Mouse (Mus musculus) monocyte, adult 5-6 weeks (primary cell): ENCODE measurements around the gene Dkkl1. TPM values are rescaled to one million over a fixed set of nuclear protein-coding genes. Genes with fewer than 3 reads are reported as not detected.

ENCODE experiments used
- ATAC-seq: fragments of 153-309, 156-312 bp; replicated peaks from 2 replicates; pipeline ENCODE4 v1.8.0; 2017; ENCODE audit warnings: mild to moderate bottlenecking; ENCODE audit not compliant: low TSS enrichment, insufficient number of reproducible peaks, severe bottlenecking, poor library complexity, low FRiP score
- total RNA-seq: library from RNA; stranded (forward); fragments of 200-1000, 200-491, 200-594 nt; gene quantifications from 3 replicates; pipeline ENCODE4 v1.2.3, GENCODE M21; 2017

Dkkl1 gene
- total RNA-seq, 1 experiment from 2014 or later = 6.1 TPM

DNA sequence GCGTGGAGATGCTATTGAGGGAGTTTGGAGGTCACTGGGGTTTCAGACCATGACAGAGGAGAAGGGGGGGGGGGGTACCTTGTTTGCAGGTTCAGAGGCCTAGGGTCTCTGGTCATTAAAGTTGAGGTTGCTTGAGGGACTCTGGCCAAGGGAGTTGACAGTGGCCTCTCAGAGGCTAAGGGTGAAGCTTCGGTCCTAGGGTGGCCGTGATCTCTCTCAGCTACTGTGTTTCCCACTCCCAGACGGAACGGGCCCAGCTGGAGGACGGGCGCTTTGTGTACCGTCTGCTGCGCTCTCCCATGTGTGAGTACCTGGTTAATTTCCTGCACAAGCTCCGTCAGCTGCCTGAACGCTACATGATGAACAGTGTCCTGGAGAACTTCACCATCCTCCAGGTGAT, 20.0 kb upstream of the Dkkl1 start:
- no peak for ATAC-seq

DNA sequence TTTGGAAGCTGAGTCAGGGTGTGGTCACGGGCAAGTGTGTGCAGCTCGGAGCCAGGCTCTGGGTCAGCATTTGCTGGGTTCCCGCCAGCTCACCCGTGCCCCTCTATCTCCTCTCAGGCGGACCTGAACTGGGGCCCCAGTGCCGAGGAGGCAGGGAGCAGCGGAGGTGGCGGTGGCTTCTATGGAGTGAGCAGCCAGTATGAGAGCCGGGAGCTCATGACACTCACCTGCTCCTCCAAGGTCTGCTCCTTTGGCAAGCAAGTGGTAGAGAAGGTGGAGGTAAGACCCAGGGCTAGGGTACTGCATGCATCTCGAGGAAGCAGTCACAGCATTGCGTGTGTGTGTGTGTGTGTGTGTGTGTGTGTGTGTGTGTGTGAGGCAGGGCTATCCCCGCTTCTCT, 19.2 kb upstream of the Dkkl1 start:
- no peak for ATAC-seq

DNA sequence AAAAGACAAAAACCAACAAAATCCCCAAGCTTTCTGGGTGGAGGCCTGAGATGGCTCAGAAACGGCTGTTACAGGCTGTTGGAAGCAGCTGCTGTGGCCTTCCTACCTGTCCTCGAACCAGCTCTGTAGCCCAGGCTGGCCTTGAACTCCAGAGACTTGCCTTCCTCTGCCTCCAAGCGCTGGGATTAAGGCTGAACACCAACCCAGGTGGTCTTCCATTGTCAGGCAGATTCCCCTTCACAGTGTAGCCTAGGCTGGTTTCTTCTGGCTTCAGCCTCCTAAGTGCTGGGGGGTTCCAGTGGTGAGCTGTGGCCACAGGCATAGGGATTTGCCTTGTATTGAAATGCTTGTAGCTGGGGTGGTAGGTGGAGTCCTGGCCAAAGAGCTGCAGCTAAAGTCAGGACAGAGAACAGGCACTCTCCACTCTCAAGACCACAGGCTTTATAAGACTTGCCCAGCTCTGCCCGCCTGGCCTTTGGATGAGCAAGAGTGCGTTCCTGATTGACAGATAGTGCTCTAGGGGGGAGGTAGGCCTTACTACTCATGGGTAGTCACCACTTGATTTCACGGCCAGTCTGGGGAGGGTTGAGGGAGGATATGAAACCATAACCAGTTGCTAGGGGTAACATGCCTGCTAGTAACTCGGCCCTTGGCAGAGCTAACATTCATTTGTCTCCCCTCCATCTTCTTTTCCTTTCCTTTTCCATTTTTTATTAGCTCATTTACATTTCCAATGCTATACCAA, 17.7 kb upstream of the Dkkl1 start:
- no peak; the same call in 1 of the 2 replicates for ATAC-seq

DNA sequence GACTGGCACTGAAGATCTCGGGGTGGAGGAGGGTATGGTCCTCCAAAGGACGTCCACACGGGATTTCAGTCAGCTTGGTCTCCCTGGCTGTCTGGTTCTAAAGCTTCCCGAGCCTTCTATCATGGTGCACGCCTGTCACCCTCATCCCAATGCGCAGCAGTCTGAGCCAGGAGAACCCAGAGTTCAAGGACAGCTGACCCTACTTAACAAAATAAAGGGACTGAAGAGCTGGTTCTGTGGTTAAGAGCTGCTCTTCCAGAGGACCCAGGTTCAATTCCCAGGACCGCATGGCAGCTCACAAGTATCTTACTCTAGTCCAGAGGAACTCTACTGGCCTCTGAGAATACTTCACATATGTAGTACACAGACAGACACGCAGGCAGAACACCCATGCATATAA, 17.1 kb upstream of the Dkkl1 start:
- no peak for ATAC-seq

DNA sequence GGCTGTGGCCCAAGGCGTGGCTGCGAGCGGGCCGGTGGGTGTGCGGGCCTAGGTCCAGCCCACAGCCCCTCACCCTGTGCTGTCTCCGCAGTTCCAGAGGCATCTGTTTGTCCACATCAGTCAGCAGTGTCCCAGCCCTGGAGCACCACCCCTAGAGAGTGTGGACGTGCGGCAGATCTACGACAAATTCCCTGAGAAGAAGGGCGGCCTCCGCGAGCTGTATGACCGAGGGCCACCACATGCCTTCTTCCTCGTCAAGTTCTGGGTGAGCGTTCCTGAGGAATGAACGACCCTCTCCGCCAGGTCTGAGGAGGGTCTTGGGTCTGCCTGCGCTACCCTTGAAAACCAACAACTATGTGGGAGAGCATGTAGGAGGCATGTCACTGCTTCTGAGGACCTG, 16.6 kb upstream of the Dkkl1 start:
- no peak for ATAC-seq

DNA sequence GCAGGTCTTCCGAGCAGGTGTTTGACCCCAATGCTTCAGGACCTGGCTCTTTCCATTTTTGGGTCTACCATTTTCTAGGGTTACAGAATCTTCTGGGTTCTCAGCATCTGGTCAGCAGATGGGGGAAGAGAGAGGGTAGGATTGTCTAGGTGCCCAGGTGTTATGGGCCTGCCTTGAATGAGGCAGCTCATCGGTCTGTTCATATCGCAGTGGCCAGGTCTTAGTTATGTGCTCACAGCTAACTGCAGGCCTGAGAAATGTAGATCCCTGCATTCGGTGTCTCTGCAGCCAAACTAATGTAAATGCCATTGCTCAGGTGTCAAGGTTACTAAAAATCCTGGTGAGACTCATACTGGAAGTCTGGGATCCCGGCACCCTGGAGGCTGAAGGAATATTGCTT, 14.5 kb upstream of the Dkkl1 start:
- no peak for ATAC-seq

DNA sequence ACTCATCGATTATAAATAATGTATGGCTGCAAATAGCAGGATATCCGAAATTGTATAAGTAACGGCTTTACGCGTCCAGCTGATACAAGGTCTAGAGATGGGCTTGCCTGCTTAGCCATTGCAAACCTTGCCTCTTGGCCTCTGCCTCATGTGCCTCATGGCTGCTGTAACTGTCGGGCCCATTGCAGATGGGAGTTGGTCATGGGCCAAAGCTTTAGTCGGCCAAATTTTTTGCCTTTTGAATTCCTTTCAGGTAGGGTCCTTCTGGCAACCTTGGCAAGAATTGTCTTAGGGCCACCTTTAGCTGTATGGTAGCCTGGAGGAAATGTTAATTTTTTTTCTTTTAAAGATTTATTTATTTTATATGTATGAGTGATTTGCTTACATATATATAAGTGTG, 12.9 kb upstream of the Dkkl1 start:
- no peak for ATAC-seq

DNA sequence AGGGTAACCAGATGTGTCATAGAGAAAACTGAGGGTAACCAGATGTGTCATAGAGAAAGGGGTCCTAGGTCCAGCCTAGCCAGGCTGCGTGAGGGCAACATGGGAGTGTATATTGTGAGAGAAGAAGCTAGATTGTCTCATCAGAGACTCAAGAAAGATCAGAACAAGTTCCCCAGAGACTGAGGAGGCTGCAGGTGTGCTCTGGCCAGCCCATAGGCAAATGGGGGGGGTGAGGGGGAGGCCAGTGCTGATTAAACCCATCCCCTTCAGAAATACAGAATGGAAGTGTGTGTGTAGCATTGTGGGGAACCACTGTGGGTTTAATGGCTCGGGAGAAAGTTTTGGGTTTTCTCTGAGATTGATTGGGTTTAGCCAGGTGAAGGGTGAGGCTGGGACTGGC, 9.7 kb upstream of the Dkkl1 start:
- no peak for ATAC-seq

DNA sequence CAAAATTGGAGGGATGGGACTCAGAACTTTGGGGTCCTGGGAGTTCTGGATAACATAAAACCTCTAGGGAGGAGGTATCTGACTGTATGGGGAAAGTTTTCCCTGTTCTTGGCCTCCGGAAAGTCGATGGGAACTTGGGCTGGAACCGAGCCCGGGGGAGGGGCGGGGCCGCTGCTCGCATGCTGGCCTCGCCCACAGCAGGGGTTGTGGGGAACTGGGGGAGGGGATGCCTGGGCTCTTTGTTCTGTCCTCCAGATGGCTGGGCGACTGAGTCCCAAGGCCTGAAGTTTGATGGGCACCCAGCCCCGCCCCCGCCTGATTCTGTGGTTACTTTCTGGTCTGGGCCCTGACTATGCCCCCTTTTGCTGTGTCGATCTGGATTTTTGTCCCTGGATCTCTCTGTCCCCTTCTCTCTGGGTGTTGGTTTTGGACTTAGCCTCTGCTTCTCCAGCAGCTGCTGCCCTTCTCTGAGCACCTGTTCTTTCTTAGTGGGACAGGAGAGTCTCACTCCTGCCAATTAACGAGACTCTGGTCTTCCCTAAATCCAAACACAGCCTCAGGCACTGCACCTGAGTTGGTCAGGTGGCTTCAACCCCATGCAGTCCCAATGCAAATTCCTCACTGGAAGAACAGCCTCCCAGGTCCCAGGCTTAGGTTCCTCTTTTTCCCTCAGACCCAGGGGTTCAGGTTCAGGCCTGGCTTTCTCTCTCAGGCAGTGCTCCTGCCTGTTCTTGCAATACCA, 4.7 kb upstream of the Dkkl1 start:
- no peak for ATAC-seq

DNA sequence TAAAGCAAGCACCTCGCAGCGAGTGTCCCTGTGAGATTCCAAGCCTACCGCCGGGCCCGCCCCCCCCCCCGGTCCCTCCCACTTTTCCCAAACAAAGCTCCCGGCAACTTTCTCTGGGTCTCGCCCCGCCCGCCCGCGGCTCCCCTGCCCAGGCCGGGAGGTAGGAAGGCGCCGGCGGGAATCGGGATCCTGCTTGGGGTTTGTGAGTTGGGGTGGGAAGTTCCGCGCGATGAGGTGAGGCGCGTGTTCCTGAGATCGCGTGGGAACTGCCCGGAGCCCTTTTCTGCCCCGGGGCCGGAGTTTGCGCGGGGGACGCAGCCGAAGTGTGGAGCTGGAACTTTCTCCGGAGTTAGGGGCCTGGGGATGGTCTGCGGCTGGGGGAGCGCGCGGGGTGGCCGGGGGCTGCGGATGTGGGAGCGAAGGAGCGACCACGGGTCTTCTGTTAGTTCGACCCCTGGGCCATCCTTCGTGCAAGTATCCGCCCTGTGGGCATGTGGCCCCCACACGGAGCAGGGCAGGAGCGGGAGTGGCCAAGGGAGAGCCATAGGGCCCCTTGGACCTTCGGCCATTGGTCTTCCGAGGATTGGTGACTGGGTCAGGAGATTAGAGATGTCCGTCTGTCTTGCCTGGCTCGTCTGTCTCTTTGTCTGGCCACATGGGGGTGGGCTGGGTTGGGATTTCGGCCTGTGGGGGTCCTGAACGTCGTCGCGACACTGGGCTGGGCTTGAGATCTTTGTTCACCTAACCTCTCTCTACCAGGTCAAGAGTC, 3.9 kb upstream of the Dkkl1 start, which contains the start of gene Tead2:
Gene Tead2, plus strand, starts transcription at position 81 of the 769 bp plus-strand sequence.
- ATAC-seq = no peak

DNA sequence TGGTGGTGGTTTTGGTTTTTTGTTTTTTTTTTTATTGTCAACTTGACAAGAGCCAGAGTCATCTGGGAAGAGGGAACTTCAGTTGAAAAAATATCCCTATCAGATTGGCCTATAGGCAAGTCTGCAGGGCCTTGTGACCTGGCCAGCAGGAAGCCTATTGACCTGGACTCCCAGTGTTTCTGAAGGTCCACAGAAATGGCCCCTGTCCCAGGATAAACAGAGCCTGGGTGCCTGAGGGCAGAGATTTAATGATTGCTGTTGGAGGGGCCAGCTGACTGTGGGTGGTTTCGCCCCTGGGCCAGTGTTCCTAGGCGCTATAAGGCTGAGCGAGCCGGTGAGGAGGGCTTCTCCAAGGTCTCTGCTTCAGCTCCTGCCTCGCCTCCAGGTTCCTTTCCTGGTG, 1.8 kb upstream of the Dkkl1 start:
- ATAC-seq = no peak

DNA sequence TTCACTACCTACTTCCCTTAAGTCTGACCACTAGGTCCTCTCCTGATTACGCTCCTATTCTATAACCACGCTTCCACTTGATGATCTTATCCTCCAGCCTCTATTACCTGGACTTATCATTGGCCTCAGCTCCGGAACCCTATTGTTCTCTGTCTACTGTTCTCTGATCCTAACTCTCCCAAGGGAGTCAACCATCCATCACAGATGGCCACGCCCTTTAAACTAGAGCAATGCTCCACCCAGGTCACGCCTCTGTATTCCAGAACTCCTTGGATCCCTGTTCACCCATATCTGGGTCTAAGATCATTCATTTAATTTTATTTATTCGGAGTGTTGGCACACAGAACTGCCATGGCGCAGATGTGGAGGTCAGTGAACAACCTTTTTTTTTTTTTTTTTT, 409 bp upstream of the Dkkl1 start:
- ATAC-seq = no peak

DNA sequence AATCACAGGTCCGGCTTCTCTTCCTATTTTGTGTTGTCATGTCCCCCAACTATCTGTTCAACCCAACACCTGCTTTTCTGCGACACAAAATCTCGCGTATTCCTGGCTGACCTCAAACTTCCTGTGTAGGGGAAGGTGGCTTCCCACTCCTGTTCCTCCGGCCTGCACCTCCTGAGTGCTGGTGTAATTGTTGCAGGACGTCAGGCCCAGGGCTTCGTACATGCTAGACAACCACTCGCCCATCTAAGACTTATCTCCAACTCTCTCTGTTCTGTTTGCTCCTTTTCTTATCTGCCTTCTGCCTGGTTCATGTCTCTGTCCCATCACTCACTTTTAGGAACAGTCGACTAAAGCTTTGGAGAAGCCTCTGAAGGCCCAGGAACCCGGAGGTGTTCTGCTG, 877 bp downstream of the Dkkl1 start:
- no peak for ATAC-seq

DNA sequence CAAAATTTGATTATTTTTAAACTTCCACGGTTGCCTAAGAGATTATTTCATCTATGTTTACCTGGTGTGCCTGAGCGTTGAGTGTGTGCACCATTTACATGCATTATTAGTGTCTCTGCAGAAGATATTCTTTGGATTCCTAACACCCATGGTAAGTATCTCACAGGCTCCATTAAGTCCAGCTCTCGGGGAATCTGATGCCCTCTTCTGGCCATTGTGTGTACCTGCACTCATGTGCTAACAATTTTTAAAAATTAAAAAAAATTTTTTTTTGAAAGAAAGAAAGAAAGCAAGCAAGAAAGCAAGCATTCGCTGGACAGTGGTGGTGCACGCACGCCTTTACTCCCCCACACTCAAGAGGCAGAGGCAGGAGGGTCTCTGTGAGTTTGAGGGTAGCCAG, 3.7 kb downstream of the Dkkl1 start:
- ATAC-seq = no peak

DNA sequence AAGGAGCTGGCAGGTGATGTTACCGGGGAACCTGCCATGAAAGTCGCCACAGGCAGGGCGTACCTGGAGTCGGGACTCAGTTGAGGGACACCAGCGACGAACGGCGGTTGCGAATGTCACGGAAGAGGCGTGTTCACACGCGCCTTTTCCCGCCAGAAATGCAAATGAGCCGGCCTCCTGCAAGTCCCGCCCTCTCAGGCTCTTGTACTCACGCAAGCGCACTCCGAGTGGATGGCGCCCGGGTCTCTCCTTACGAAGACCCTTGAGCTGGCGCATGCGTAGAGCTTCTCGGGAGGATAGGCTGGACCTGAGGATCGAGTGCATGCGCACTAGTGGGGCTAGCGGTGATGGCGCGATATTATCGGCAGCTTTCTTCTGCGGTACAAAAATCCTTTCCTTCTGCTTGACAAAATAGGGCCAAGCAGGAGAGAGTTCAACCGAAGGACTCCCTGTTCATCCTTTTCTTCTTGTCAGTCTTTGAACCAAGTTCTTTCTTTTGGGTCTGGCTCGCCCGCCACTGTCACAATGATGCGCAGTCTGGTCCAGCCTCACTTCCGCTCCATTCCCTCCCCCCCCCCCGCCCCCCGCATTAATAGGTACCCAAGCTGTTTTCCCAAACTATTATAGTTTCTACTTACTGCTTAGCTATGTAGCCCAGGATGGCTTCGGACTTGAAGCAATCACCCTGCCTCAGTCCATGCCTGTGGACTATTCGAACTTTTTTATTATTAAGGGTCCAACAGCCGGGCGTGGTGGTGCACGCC, 7.4 kb downstream of the Dkkl1 start, which contains the start of gene Ccdc155:
Gene Ccdc155, minus strand, starts transcription at position 513 of the 764 bp plus-strand sequence.
- ATAC-seq = peak; percentile 82

DNA sequence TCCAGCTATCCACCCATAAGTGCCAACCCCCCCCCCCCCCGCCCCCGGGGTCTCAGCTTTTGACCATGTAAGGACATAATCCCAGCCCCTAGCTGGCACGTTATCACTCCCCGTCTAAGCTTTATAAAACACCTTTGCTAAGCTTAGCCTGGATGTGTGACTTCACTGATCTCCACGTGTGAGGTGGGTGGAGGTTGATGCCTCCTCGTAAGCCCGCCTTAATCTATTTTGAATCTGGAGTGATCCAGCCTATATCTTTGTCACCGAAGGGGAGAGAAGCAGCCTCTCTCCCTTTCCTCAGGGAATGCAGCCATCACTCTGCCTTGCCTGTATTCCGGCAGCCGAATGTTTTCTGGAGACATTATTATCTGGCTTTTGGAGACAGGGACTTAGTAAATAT, 9.3 kb downstream of the Dkkl1 start:
- no peak for ATAC-seq

DNA sequence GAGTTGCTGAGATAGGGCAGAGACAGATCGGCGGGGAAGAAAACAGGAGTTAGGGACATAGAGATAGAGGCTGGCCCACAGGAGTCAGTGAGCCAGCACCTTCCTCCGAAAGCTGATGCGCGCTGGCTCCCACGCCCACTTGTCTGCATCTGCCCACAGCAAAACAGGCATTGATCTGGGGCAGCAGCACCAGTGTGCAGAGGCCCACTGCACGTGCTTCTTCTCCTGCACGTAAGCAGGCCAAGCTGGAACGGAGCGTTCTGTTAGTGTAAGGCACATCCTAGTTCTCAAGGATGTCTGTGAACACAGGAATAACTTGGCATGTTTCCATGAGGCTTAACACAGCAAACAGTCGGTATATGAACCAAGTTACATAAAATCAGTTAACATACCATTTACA, 13.0 kb downstream of the Dkkl1 start:
- ATAC-seq = no peak

DNA sequence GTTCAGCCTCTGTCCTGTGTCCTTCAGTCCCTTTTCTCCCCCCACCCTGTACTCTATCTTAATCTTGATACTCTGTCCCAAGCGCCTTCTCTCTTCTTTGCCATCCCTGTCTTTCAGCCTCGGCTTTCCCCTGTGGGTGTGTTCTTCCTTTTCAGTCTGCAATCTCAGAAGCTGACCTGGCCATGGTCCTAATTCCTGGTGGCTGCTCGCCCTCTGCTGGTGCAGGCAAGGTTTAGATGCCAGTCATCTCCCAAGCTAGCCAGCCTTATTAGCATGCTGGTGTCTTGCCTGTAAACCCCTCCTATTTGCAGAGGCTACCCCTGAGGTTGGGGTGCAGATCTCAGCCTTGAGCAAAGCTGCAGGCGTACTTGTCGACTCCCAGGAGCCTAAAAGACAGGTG, 13.5 kb downstream of the Dkkl1 start:
- ATAC-seq = peak; percentile 60; the same call in 1 of the 2 replicates

DNA sequence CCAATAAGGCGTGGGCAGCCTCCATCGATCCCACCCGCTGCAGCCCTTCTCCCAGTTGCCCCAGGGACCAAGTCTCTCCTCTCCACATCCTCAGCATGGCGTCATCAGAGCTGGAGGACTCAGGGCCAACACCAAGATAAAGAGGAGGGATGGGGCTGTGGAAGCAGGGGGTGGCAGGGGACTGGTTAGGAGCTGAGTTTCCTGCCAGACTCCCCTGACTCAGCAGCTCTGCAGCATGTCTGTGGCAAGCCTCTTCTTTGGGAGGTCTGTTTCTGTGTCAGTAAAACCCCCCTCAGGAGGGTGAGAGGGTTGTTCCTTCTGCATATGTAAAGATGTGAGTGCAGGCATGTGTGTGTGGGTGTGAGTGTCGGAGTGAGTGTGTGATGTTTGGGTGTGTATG, 15.0 kb downstream of the Dkkl1 start:
- ATAC-seq = no peak
